Mouse (Mus musculus) myocyte (in vitro differentiated cells): ENCODE results near the gene Tmem45b. TPM values are rescaled to one million over a fixed set of nuclear protein-coding genes. Genes with fewer than 3 reads are reported as not detected.
"Not testable (repeated sequence)": the region's sequence is repeated elsewhere in the genome, so short reads cannot be mapped to it uniquely, and the experiment has no call there.

Experiments used
- H3K27me3 ChIP-seq: one replicate; pipeline ENCODE4 v1.6.1; 2011; ENCODE audit not compliant: control insufficient read depth, insufficient read depth, insufficient read length
- H3K36me3 ChIP-seq: one replicate; pipeline ENCODE4 v1.6.1; 2011; ENCODE audit not compliant: control insufficient read depth, insufficient read depth
- H3K4me2 ChIP-seq: one replicate; pipeline ENCODE4 v1.6.1; 2011; ENCODE audit warnings: low read depth, control low read depth
- H3K4me3 ChIP-seq: one replicate; pipeline ENCODE4 v1.5.1; 2011; ENCODE audit warnings: mild to moderate bottlenecking, control low read depth, moderate library complexity
- H3K79me2 ChIP-seq: one replicate; pipeline ENCODE4 v1.6.1; 2011; ENCODE audit not compliant: control insufficient read depth, insufficient read depth
- H3ac ChIP-seq: one replicate; pipeline ENCODE4 v1.6.1; 2011; ENCODE audit not compliant: control insufficient read depth, insufficient read length
- CEBPB ChIP-seq: IDR thresholded peaks from 2 replicates; pipeline ENCODE4 v1.6.1; 2011; ENCODE audit warnings: mild to moderate bottlenecking, moderate library complexity; ENCODE audit not compliant: poor library complexity, insufficient read depth, severe bottlenecking
- E2F4 ChIP-seq: IDR thresholded peaks from one replicate; pipeline ENCODE4 v1.6.1; 2011; ENCODE audit warnings: mild to moderate bottlenecking, control low read depth, moderate library complexity; ENCODE audit not compliant: insufficient read depth
- MAX ChIP-seq: IDR thresholded peaks from one replicate; pipeline ENCODE4 v1.6.1; 2011; ENCODE audit warnings: low read depth, mild to moderate bottlenecking, control low read depth
- MYOD1 ChIP-seq, 3 experiments: IDR thresholded peaks; one replicate each; pipeline ENCODE4 v1.6.1; 2011; ENCODE audit warnings: control low read depth in 2 of 3, low read depth in 2 of 3, mild to moderate bottlenecking in 2 of 3, moderate library complexity in 1 of 3; ENCODE audit not compliant: insufficient read length in 2 of 3, control insufficient read depth in 1 of 3
- MYOG ChIP-seq, 3 experiments: IDR thresholded peaks; one replicate each; pipeline ENCODE4 v1.6.1; 2011; ENCODE audit warnings: control low read depth in 2 of 3, low read depth in 2 of 3, mild to moderate bottlenecking in 2 of 3; ENCODE audit not compliant: insufficient read length in 2 of 3, control insufficient read depth in 1 of 3, insufficient read depth in 1 of 3
- POLR2A ChIP-seq: IDR thresholded peaks from one replicate; pipeline ENCODE4 v1.6.1; 2011; ENCODE audit warnings: low read depth, mild to moderate bottlenecking, control low read depth, moderate library complexity; ENCODE audit not compliant: insufficient read length
- POLR2AphosphoS2 ChIP-seq: IDR thresholded peaks from one replicate; pipeline ENCODE4 v1.6.1; 2011; ENCODE audit warnings: low read depth, control low read depth; ENCODE audit not compliant: insufficient read length
- REST ChIP-seq: IDR thresholded peaks from one replicate; pipeline ENCODE4 v1.6.1; 2011; ENCODE audit warnings: mild to moderate bottlenecking, control low read depth, moderate library complexity; ENCODE audit not compliant: insufficient read depth, insufficient read length
- SRF ChIP-seq: IDR thresholded peaks from one replicate; pipeline ENCODE4 v1.6.1; 2011; ENCODE audit warnings: low read depth; ENCODE audit not compliant: control insufficient read depth, insufficient read length
- TCF12 ChIP-seq: IDR thresholded peaks from one replicate; pipeline ENCODE4 v1.6.1; 2011; ENCODE audit warnings: mild to moderate bottlenecking, control low read depth; ENCODE audit not compliant: poor library complexity, insufficient read depth, severe bottlenecking
- TCF3 ChIP-seq: IDR thresholded peaks from one replicate; pipeline ENCODE4 v1.6.1; 2011; ENCODE audit warnings: low read depth, control low read depth; ENCODE audit not compliant: insufficient read length
- USF1 ChIP-seq: IDR thresholded peaks from one replicate; pipeline ENCODE4 v1.6.1; 2011; ENCODE audit warnings: low read depth, mild to moderate bottlenecking, control low read depth, moderate library complexity
- polyA plus RNA-seq: library from polyadenylated mRNA; unstranded; fragments of >200 nt; fragmentation: generic; extraction: Trizol; gene quantifications from one replicate; pipeline ENCODE4 v1.2.1, GENCODE M21; 2012; ENCODE audit warnings: missing spikeins

Gene Tmem45b
- not detected for polyA plus RNA-seq

- Histone ChIP-seq H3ac (no peak within 1 kb of the TSS), H3K4me3 (no peak within 1 kb of the TSS), H3K36me3 (no peaks in the 10 kb centered on the region), H3K4me2 (no peak within 1 kb of the TSS), H3K79me2 (no peaks in the 10 kb centered on the region), H3K27me3 (peaks cover 20% of the 10 kb centered on the region)
- TF ChIP-seq POLR2AphosphoS2: no peak
- no peak for TF ChIP-seq REST
- TF ChIP-seq TCF3: no peak
- no peak for TF ChIP-seq CEBPB
- no peak for TF ChIP-seq TCF12
- TF ChIP-seq MAX: no peak
- TF ChIP-seq MYOD1 (IDR thresholded peaks at IDR 0.05; ENCODE audit: control insufficient read depth in 1 of 3, insufficient read length in 2 of 3, low read depth in 2 of 3): no peak
- no peak for TF ChIP-seq USF1
- no peak for TF ChIP-seq POLR2A
- no peak for TF ChIP-seq E2F4
- TF ChIP-seq MYOG (IDR thresholded peaks at IDR 0.05; ENCODE audit: control insufficient read depth in 1 of 3, insufficient read depth in 1 of 3, insufficient read length in 2 of 3, low read depth in 2 of 3): no peak
- TF ChIP-seq SRF: no peak
Observed at GRCm38 (mm10) chr9:31463692-31464474, at the start of gene Tmem45b. Gene Tmem45b, minus strand, starts transcription at chr9:31464462.

- Histone ChIP-seq H3K27me3 (no peaks in the 10 kb centered on the region), H3ac (no peak overlapping the region), H3K79me2 (no peaks in the 10 kb centered on the region), H3K36me3 (no peaks in the 10 kb centered on the region), H3K4me2 (no peak overlapping the region), H3K4me3 (no peak overlapping the region)
- TF ChIP-seq USF1 (no peak), CEBPB (no peak), SRF (no peak), POLR2AphosphoS2 (no peak), MYOD1 (IDR thresholded peaks at IDR 0.05; ENCODE audit: control insufficient read depth in 1 of 3, insufficient read length in 2 of 3, low read depth in 2 of 3) (no peak), TCF12 (no peak), REST (no peak), TCF3 (no peak), MAX (no peak), E2F4 (no peak), POLR2A (no peak), MYOG (IDR thresholded peaks at IDR 0.05; ENCODE audit: control insufficient read depth in 1 of 3, insufficient read depth in 1 of 3, insufficient read length in 2 of 3, low read depth in 2 of 3) (no peak)
Observed at GRCm38 (mm10) chr9:31508189-31508588, 43.9 kb upstream of the Tmem45b start.

GRCm38 (mm10) chr9:31501221-31501620 is 37.0 kb upstream of the Tmem45b start:
- not testable (repeated sequence) for H3K4me3 ChIP-seq, H3K4me2 ChIP-seq, H3K36me3 ChIP-seq, H3K79me2 ChIP-seq, H3K27me3 ChIP-seq, H3ac ChIP-seq

GRCm38 (mm10) chr9:31463190-31463589 is 1.1 kb downstream of the Tmem45b start:
- H3K4me2 ChIP-seq: no peak overlapping the region
- H3K27me3 ChIP-seq: peaks cover 20% of the 10 kb centered on the region
- TF ChIP-seq CEBPB: no peak
- no peak for TF ChIP-seq POLR2AphosphoS2
- TF ChIP-seq SRF: no peak
- TF ChIP-seq POLR2A: no peak
- TF ChIP-seq MYOG (IDR thresholded peaks at IDR 0.05; ENCODE audit: control insufficient read depth in 1 of 3, insufficient read depth in 1 of 3, insufficient read length in 2 of 3, low read depth in 2 of 3): no peak
- no peak for TF ChIP-seq MAX
- no peak for TF ChIP-seq TCF3
- TF ChIP-seq USF1: no peak
- no peak for TF ChIP-seq TCF12
- no peak for TF ChIP-seq REST
- TF ChIP-seq E2F4: no peak
- no peak for TF ChIP-seq MYOD1 (IDR thresholded peaks at IDR 0.05; ENCODE audit: control insufficient read depth in 1 of 3, insufficient read length in 2 of 3, low read depth in 2 of 3)
- H3K4me3 ChIP-seq: no peak overlapping the region
- no peak overlapping the region for H3ac ChIP-seq
- no peaks in the 10 kb centered on the region for H3K36me3 ChIP-seq
- H3K79me2 ChIP-seq: no peaks in the 10 kb centered on the region

GRCm38 (mm10) chr9:31454356-31454755 is 9.9 kb downstream of the Tmem45b start:
- H3K4me2 ChIP-seq: no peak overlapping the region
- no peak for TF ChIP-seq MYOG (IDR thresholded peaks at IDR 0.05; ENCODE audit: control insufficient read depth in 1 of 3, insufficient read depth in 1 of 3, insufficient read length in 2 of 3, low read depth in 2 of 3)
- TF ChIP-seq CEBPB: no peak
- TF ChIP-seq MYOD1 (IDR thresholded peaks at IDR 0.05; ENCODE audit: control insufficient read depth in 1 of 3, insufficient read length in 2 of 3, low read depth in 2 of 3): no peak
- TF ChIP-seq POLR2AphosphoS2: no peak
- no peak for TF ChIP-seq USF1
- no peak for TF ChIP-seq TCF12
- TF ChIP-seq MAX: no peak
- no peak for TF ChIP-seq TCF3
- no peak for TF ChIP-seq SRF
- no peak for TF ChIP-seq E2F4
- no peak for TF ChIP-seq POLR2A
- no peak for TF ChIP-seq REST
- H3K27me3 ChIP-seq: peaks cover 10% of the 10 kb centered on the region
- no peaks in the 10 kb centered on the region for H3K79me2 ChIP-seq
- H3ac ChIP-seq: no peak overlapping the region
- H3K4me3 ChIP-seq: no peak overlapping the region
- no peaks in the 10 kb centered on the region for H3K36me3 ChIP-seq
